Mouse (Mus musculus) lung, embryonic 14.5 days (tissue): ENCODE data around the gene Emilin2. TPM values are rescaled to one million over a fixed set of nuclear protein-coding genes. Genes with fewer than 3 reads are reported as not detected.

ENCODE experiments used
- ATAC-seq: fragments of 200-750 bp; cut with Nextera tagmentation; 2 replicates; pipeline ENCODE4 v1.8.0; 2017; ENCODE audit warnings: mild to moderate bottlenecking, moderate TSS enrichment, moderate library complexity; ENCODE audit not compliant: insufficient read depth
- DNase-seq: peaks from one replicate; pipeline ENCODE4 v3.0.0-alpha.2; 2015
- H3K27ac ChIP-seq: fragments of 300-500 bp; sonication (generic); 2 replicates; pipeline ENCODE4 v1.5.1; 2014; ENCODE audit warnings: low read depth, mild to moderate bottlenecking, moderate library complexity
- H3K27me3 ChIP-seq: fragments of 300-500 bp; sonication (generic); 2 replicates; pipeline ENCODE4 v1.6.1; 2014; ENCODE audit warnings: low read length, control low read depth; ENCODE audit not compliant: insufficient read depth
- H3K36me3 ChIP-seq: fragments of 300-500 bp; sonication (generic); 2 replicates; pipeline ENCODE4 v1.6.1; 2014; ENCODE audit warnings: control low read depth; ENCODE audit not compliant: insufficient read depth
- H3K4me1 ChIP-seq: fragments of 300-500 bp; sonication (generic); 2 replicates; pipeline ENCODE4 v1.6.1; 2014; ENCODE audit warnings: antibody characterized with exemption, control low read depth; ENCODE audit not compliant: insufficient read depth
- H3K4me2 ChIP-seq: fragments of 300-500 bp; sonication (generic); 2 replicates; pipeline ENCODE4 v1.6.1; 2014; ENCODE audit warnings: mild to moderate bottlenecking
- H3K4me3 ChIP-seq: fragments of 300-500 bp; sonication (generic); 2 replicates; pipeline ENCODE4 v1.5.1; 2014; ENCODE audit warnings: low read depth, low read length
- H3K9ac ChIP-seq: fragments of 300-500 bp; sonication (generic); 2 replicates; pipeline ENCODE4 v1.6.1; 2014
- H3K9me3 ChIP-seq: fragments of 300-500 bp; sonication (generic); 2 replicates; pipeline ENCODE4 v1.6.1; 2016; ENCODE audit warnings: low read depth, low read length, control low read depth
- CTCF ChIP-seq: IDR thresholded peaks from 2 replicates; pipeline ENCODE4 v1.5.1; 2016; ENCODE audit warnings: antibody characterized with exemption, low read depth
- WGBS: fragments of 180-500 bp; shearing (Covaris S2); extraction: QIAGEN DNeasy Blood & Tissue Kit; methylation state at CpG from one replicate; pipeline ENCODE4 v1.1.7; 2014; 5-methylcytosine and 5-hydroxymethylcytosine counted together
- polyA plus RNA-seq: library from polyadenylated mRNA; unstranded; fragments of >200 nt; fragmentation: Nextera tagmentation; extraction: Ambion mirVana; gene quantifications from 2 replicates; pipeline ENCODE4 v1.2.1, GENCODE M21; 2014

The Emilin2 gene
- polyA plus RNA-seq, 1 experiment from 2014 or later = 3.8 TPM

- Histone ChIP-seq H3K9ac (no peak overlapping the region), H3K4me2 (no peak overlapping the region), H3K36me3 (no peaks in the 10 kb centered on the region), H3K4me3 (no peak overlapping the region), H3K27ac (no peak overlapping the region), H3K9me3 (no peaks in the 10 kb centered on the region), H3K4me1 (no peaks in the 10 kb centered on the region), H3K27me3 (no peaks in the 10 kb centered on the region)
- ATAC-seq (no peak), DNase-seq (no peak)
- 67% methylated on average over 6 of the region's 6 CpGs for WGBS
- no peak for TF ChIP-seq CTCF
Measured at GRCm38 (mm10) chr17:71204809-71205091, 107.0 kb downstream of the Emilin2 start.

GRCm38 (mm10) chr17:71203998-71204808 lies 107.6 kb downstream of the Emilin2 start:
- Histone ChIP-seq H3K27ac (no peak overlapping the region), H3K4me3 (no peak overlapping the region), H3K9me3 (no peaks in the 10 kb centered on the region), H3K36me3 (no peaks in the 10 kb centered on the region), H3K4me1 (no peaks in the 10 kb centered on the region), H3K9ac (no peak overlapping the region), H3K4me2 (no peak overlapping the region), H3K27me3 (no peaks in the 10 kb centered on the region)
- ATAC-seq (no peak), DNase-seq (no peak)
- WGBS = 75% methylated on average over 9 of the region's 9 CpGs
- TF ChIP-seq CTCF = no peak

Other genes with a start within 250 kb of the Emilin2 start
- 37.2 and 39.9 TPM in 2 replicates for gene Lpin2, start 129.4 kb downstream of the Emilin2 start, polyA plus RNA-seq
- gene Gm4707, start 147.9 kb upstream of the Emilin2 start, polyA plus RNA-seq = 3.9 and 6.0 TPM in 2 replicates
- gene Smchd1, start 163.4 kb upstream of the Emilin2 start, polyA plus RNA-seq = 96.8 and 103 TPM in 2 replicates
- gene Ndc80, start 214.9 kb upstream of the Emilin2 start, polyA plus RNA-seq = 56.9 and 59.2 TPM in 2 replicates
- gene Spdya, start 240.1 kb upstream of the Emilin2 start, polyA plus RNA-seq = 0.57 and 1.0 TPM in 2 replicates